Mouse (Mus musculus) G1E (cell line): ENCODE data around the gene Mapkbp1. TPM values are rescaled to one million over a fixed set of nuclear protein-coding genes. Genes with fewer than 3 reads are reported as not detected.

ENCODE experiments used
- ATAC-seq: 2 replicates; pipeline ENCODE4 v1.8.0; 2016; ENCODE audit warnings: mild to moderate bottlenecking; ENCODE audit not compliant: insufficient number of reproducible peaks, poor library complexity, low FRiP score, severe bottlenecking; ENCODE audit errors: extremely low read depth
- DNase-seq: peaks from one replicate; pipeline ENCODE4 v3.0.0; 2012; ENCODE audit warnings: low spot score
- H3K27me3 ChIP-seq: 2 replicates; pipeline ENCODE4 v1.6.1; 2012; ENCODE audit warnings: mild to moderate bottlenecking, low read length, inconsistent platforms; ENCODE audit not compliant: insufficient read depth
- H3K36me3 ChIP-seq: replicated peaks from 2 replicates; pipeline ENCODE3; 2012; ENCODE audit warnings: mild to moderate bottlenecking, inconsistent platforms
- H3K4me1 ChIP-seq: 2 replicates; pipeline ENCODE4 v1.6.1; 2012; ENCODE audit warnings: low read depth, low read length, inconsistent platforms, mixed read lengths; ENCODE audit not compliant: insufficient read depth
- H3K4me3 ChIP-seq: 2 replicates; pipeline ENCODE4 v1.5.1; 2012; ENCODE audit warnings: low read depth, mild to moderate bottlenecking, inconsistent platforms, low read length, moderate library complexity, mixed read lengths
- H3K9me3 ChIP-seq: replicated peaks from 2 replicates; pipeline ENCODE4 v1.6.1; 2012; ENCODE audit warnings: inconsistent platforms
- CTCF ChIP-seq: IDR thresholded peaks from 2 replicates; pipeline ENCODE4 v1.5.1; 2012; ENCODE audit warnings: low read depth, low read length, inconsistent platforms, mixed read lengths
- GATA1 ChIP-seq: IDR thresholded peaks from 2 replicates; pipeline ENCODE4 v1.6.1; 2012; ENCODE audit warnings: borderline replicate concordance, low read length, inconsistent platforms, mixed read lengths
- GATA2 ChIP-seq: IDR thresholded peaks from 2 replicates; pipeline ENCODE4 v1.6.1; 2012; ENCODE audit warnings: low read depth, low read length, inconsistent platforms, borderline replicate concordance
- POLR2AphosphoS5 ChIP-seq: IDR thresholded peaks from 2 replicates; pipeline ENCODE4 v1.6.1; 2012; ENCODE audit warnings: low read depth, low read length, inconsistent platforms; ENCODE audit not compliant: insufficient replicate concordance
- TAL1 ChIP-seq: conservative IDR thresholded peaks from 2 replicates; pipeline ENCODE4 v1.6.1; 2012; ENCODE audit warnings: low read depth, low read length, inconsistent platforms, mixed read lengths
- polyA plus RNA-seq: library from polyadenylated mRNA; stranded (reverse); fragments of >175 nt; gene quantifications from 2 replicates; pipeline ENCODE4 v1.2.3, GENCODE M21; 2012
- total RNA-seq, 2 experiments: library from RNA; stranded (forward) in 1 of 2; stranded (reverse) in 1 of 2; fragments of 200-1000 nt in 1 of 2; fragments of >200 nt in 1 of 2; fragmentation: Nextera tagmentation in 1 of 2; gene quantifications; 2 replicates each; pipeline ENCODE4 v1.2.3; 2014 to 2017

Gene Mapkbp1
- total and polyA plus RNA-seq, 3 experiments, result 3.7 to 9.3 (median 4.2) TPM

- Histone ChIP-seq H3K9me3 (no peaks in the 10 kb centered on the region), H3K27me3 (peaks cover 46% of the 10 kb centered on the region; the same call in 1 of the 2 replicates), H3K4me1 (peaks cover 5% of the 10 kb centered on the region; the same call in 1 of the 2 replicates), H3K36me3 (no peaks in the 10 kb centered on the region), H3K4me3 (no peak overlapping the region)
- ATAC-seq, result no peak
- TF ChIP-seq POLR2AphosphoS5, result no peak
- no peak for TF ChIP-seq GATA1
- TF ChIP-seq TAL1, result no peak
- TF ChIP-seq GATA2, result no peak
- no peak for TF ChIP-seq CTCF
- DNase-seq, result no peak
These were observed 72.2 kb downstream of the Mapkbp1 start for GRCm38 (mm10) chr2:120044676-120045075.

- no peak overlapping the region for H3K4me3 ChIP-seq
- ATAC-seq (no peak), DNase-seq (no peak)
- no peaks in the 10 kb centered on the region for H3K36me3 ChIP-seq
- H3K9me3 ChIP-seq, result no peaks in the 10 kb centered on the region
- peaks cover 46% of the 10 kb centered on the region; the same call in 1 of the 2 replicates for H3K27me3 ChIP-seq
- peaks cover 5% of the 10 kb centered on the region; the same call in 1 of the 2 replicates for H3K4me1 ChIP-seq
- TF ChIP-seq GATA2 (no peak), TAL1 (no peak), CTCF (no peak), POLR2AphosphoS5 (no peak), GATA1 (no peak)
These were observed 74.2 kb downstream of the Mapkbp1 start for GRCm38 (mm10) chr2:120046486-120047310.

GRCm38 (mm10) chr2:120048173-120048572, 75.7 kb downstream of the Mapkbp1 start:
- no peak for DNase-seq
- no peak for ATAC-seq
- Histone ChIP-seq H3K4me3 (no peak overlapping the region), H3K4me1 (peaks cover 5% of the 10 kb centered on the region), H3K27me3 (peaks cover 47% of the 10 kb centered on the region; the same call in 1 of the 2 replicates), H3K36me3 (no peaks in the 10 kb centered on the region), H3K9me3 (no peaks in the 10 kb centered on the region)
- TF ChIP-seq TAL1, result no peak
- no peak for TF ChIP-seq CTCF
- no peak for TF ChIP-seq GATA2
- no peak for TF ChIP-seq POLR2AphosphoS5
- TF ChIP-seq GATA1, result no peak

GRCm38 (mm10) chr2:120049632-120050274, 77.3 kb downstream of the Mapkbp1 start:
- no peaks in the 10 kb centered on the region for H3K36me3 ChIP-seq
- no peak for DNase-seq
- H3K27me3 ChIP-seq, result peaks cover 47% of the 10 kb centered on the region; the same call in 1 of the 2 replicates
- H3K4me3 ChIP-seq, result no peak overlapping the region
- H3K4me1 ChIP-seq, result no peaks in the 10 kb centered on the region; the same call in 1 of the 2 replicates
- no peak for ATAC-seq
- no peaks in the 10 kb centered on the region for H3K9me3 ChIP-seq
- TF ChIP-seq GATA2, result no peak
- no peak for TF ChIP-seq POLR2AphosphoS5
- no peak for TF ChIP-seq TAL1
- no peak for TF ChIP-seq GATA1
- no peak for TF ChIP-seq CTCF

- no peaks in the 10 kb centered on the region for H3K9me3 ChIP-seq
- H3K27me3 ChIP-seq, result peaks cover 51% of the 10 kb centered on the region; the same call in 1 of the 2 replicates
- no peak overlapping the region for H3K4me3 ChIP-seq
- ATAC-seq (no peak), DNase-seq (no peak)
- H3K4me1 ChIP-seq, result no peaks in the 10 kb centered on the region; the same call in 1 of the 2 replicates
- no peaks in the 10 kb centered on the region for H3K36me3 ChIP-seq
- TF ChIP-seq POLR2AphosphoS5 (no peak), GATA2 (no peak), CTCF (no peak), TAL1 (no peak), GATA1 (no peak)
These were observed 78.9 kb downstream of the Mapkbp1 start for GRCm38 (mm10) chr2:120051405-120051804.

- no peak overlapping the region for H3K4me3 ChIP-seq
- no peaks in the 10 kb centered on the region for H3K36me3 ChIP-seq
- no peaks in the 10 kb centered on the region; the same call in 1 of the 2 replicates for H3K4me1 ChIP-seq
- H3K27me3 ChIP-seq, result peaks cover 51% of the 10 kb centered on the region
- DNase-seq, result no peak
- TF ChIP-seq GATA2 (no peak), POLR2AphosphoS5 (no peak), GATA1 (no peak), CTCF (no peak), TAL1 (no peak)
- ATAC-seq, result no peak
- no peaks in the 10 kb centered on the region for H3K9me3 ChIP-seq
These were observed 82.5 kb downstream of the Mapkbp1 start for GRCm38 (mm10) chr2:120054771-120055552.
